Mouse (Mus musculus) megakaryocyte-erythroid progenitor cell, adult 5 weeks (primary cell): ENCODE results near the gene Tarbp2. TPM values are rescaled to one million over a fixed set of nuclear protein-coding genes. Genes with fewer than 3 reads are reported as not detected.

Experiments
- polyA plus RNA-seq: library from polyadenylated mRNA; stranded (reverse); fragments of >175 nt; gene quantifications from 2 replicates; pipeline ENCODE4 v1.2.3, GENCODE M21; 2012

The Tarbp2 gene
- polyA plus RNA-seq: 70.8 and 71.1 TPM in 2 replicates

GRCm38 (mm10) chr15:102517976-102518858, at the start of gene Tarbp2:
Gene Tarbp2 (plus strand): TSS chr15:102518192.

GRCm38 (mm10) chr15:102470183-102470604, 47.8 kb upstream of the Tarbp2 start, which contains the start of gene Pcbp2:
Gene Pcbp2 (plus strand): TSS chr15:102470539.

GRCm38 (mm10) chr15:102503447-102503846, 14.5 kb upstream of the Tarbp2 start, which contains the start of gene Gm10337:
Gene Gm10337 (plus strand): TSS chr15:102503722.

GRCm38 (mm10) chr15:102516728-102517404, 1.1 kb upstream of the Tarbp2 start, which contains the start of gene Map3k12:
Gene Map3k12 (minus strand): TSS chr15:102517064.

DNA sequence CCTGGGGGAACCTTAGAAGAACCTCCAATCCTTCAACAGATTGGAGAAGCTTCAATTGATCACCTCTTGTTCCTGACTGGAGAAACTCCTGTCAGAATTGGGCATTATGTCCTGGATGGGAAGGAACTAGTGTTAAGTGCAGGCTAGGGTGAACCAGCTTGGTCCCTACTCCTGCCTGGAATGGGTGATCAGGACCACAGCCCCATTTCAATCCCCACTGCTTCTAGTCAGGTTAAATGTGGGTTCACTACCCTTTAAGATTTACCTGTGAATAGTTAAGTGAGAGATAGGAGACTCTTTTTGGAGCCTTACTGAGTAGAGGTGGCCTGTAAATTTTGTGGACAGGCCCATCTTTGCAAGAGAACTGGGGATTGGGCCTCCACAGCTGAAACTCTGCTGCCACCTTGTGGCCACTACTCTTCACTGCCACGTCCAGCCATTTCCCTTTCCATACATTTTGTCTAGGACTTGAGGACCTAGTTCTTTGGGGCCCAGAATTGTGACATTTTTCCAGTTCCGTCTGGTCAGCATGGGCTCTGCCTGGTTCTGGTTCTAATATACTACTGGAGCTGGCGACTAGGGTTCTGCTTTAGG, 7.0 kb downstream of the Tarbp2 start, which contains the start of gene Npff:
TSS of gene Npff (minus strand) at position 51 of the 594 bp plus-strand sequence.

Other genes starting within 250 kb of the Tarbp2 start
- gene Gm9918, start 247.6 kb upstream of the Tarbp2 start, polyA plus RNA-seq: 0.03 TPM in 1 of 2 replicates, not detected in the other
- 56.2 and 68.1 TPM in 2 replicates for gene Mfsd5, start 238.7 kb upstream of the Tarbp2 start, polyA plus RNA-seq
- 19.1 and 19.4 TPM in 2 replicates for gene Espl1, start 221.9 kb upstream of the Tarbp2 start, polyA plus RNA-seq
- gene Pfdn5, start 192.1 kb upstream of the Tarbp2 start, polyA plus RNA-seq: 29.5 and 31.4 TPM in 2 replicates
- gene Myg1, start 186.5 kb upstream of the Tarbp2 start, polyA plus RNA-seq: 121 and 133 TPM in 2 replicates
- gene Aaas, start 167.4 kb upstream of the Tarbp2 start, polyA plus RNA-seq: 148 and 161 TPM in 2 replicates
- gene Sp7, start 151.0 kb upstream of the Tarbp2 start, polyA plus RNA-seq: 0.04 and 0.06 TPM in 2 replicates
- 16.0 and 32.9 TPM in 2 replicates for gene Sp1, start 112.0 kb upstream of the Tarbp2 start, polyA plus RNA-seq
- gene Amhr2, start 72.8 kb upstream of the Tarbp2 start, polyA plus RNA-seq: 0.10 TPM in 2 replicates
- 134 and 138 TPM in 2 replicates for gene Prr13, start 59.2 kb upstream of the Tarbp2 start, polyA plus RNA-seq
- 745 and 751 TPM in 2 replicates for gene Pcbp2, start 47.7 kb upstream of the Tarbp2 start, polyA plus RNA-seq
- gene Gm10337, start 14.5 kb upstream of the Tarbp2 start, polyA plus RNA-seq: not detected in 2 replicates
- 0.26 and 0.75 TPM in 2 replicates for gene Map3k12, start 1.1 kb upstream of the Tarbp2 start, polyA plus RNA-seq
- 1.0 and 2.2 TPM in 2 replicates for gene Npff, start 6.8 kb downstream of the Tarbp2 start, polyA plus RNA-seq
- gene Gm28047, start 106.9 kb downstream of the Tarbp2 start, polyA plus RNA-seq: not detected in 2 replicates
- 13.2 and 19.2 TPM in 2 replicates for gene Atf7, start 107.3 kb downstream of the Tarbp2 start, polyA plus RNA-seq
- 113 and 127 TPM in 2 replicates for gene Atp5g2, start 154.2 kb downstream of the Tarbp2 start, polyA plus RNA-seq
- 23.2 and 31.0 TPM in 2 replicates for gene Calcoco1, start 204.0 kb downstream of the Tarbp2 start, polyA plus RNA-seq